Comparison of ENCODE assay signal across 23 mouse cellular contexts in genomic region chr14:57395470-57395869, GRCm38 (mm10). TPM values are rescaled to one million over a fixed set of nuclear protein-coding genes. Genes with fewer than 3 reads are reported as not detected.
A peak's percentile ranks its signal among the peaks of the same experiment; 100 is the strongest.
DNase-seq lines count a peak whose midpoint lies in the region; ATAC-seq lines count a peak whose summit lies in the region.
"Had no signal": no experiment of that assay in that cellular context is flagged by ENCODE, and none has a peak within 500 bp of the region (broad histone marks: within the 10 kb centered on the region; RNA-seq: fewer than 3 reads in every experiment).

No protein-coding gene starts in this region.

- ATAC-seq in megakaryocyte progenitor cell, adult 5-6 weeks (replicated peaks; ENCODE audit: poor library complexity) = no peak
- ATAC-seq: forebrain, postnatal 0 days; hindbrain, postnatal 0 days; liver, embryonic 12.5 days; liver, postnatal 0 days; lung, postnatal 0 days had no signal

- intact Hi-C loops in heart, postnatal 10 days (cut with DNase I) = no loop called here

- DNase-seq in heart, adult 11 months = peak; percentile 8
- DNase-seq in heart, postnatal 10 days = no peak
- peak; percentile 26 for DNase-seq in ES-CJ7 (ENCODE audit: low read depth, low spot score)
- DNase-seq in kidney, adult 9 months = peak; percentile 75
- peak; percentile 65 to 85 for DNase-seq in kidney, postnatal 36 days
- no peak for DNase-seq in cerebellum, adult 9-11 months
- no peak for DNase-seq in right cerebral cortex, postnatal 36 days (ENCODE audit: low spot score in 2 of 2)
- DNase-seq: adrenal gland, postnatal 14 days; cerebellum, adult 11-12 months; cerebellum, postnatal 14 days; forebrain, postnatal 0 days; gastrocnemius, postnatal 10 days; heart, postnatal 36 days; layer of hippocampus, postnatal 36 days; left cerebral cortex, postnatal 4 days; liver, postnatal 0 days; midbrain, embryonic 14.5 days; thymus, adult 2 months; thymus, postnatal 36 days had no signal

RNA-seq across cellular contexts. Expression of gene Cryl1, which starts 2.9 kb away (rescaled TPM):
- 10 to 100 TPM in 1 of 2 experiments, 1 to 10 TPM in 1; 8.3 to 10.1 TPM for total RNA-seq in heart, postnatal 10 days (2021)
- 21.8 and 22.8 TPM in 2 replicates for total RNA-seq in megakaryocyte progenitor cell, adult 5-6 weeks (2015)
- 18.2 and 23.0 TPM in 2 replicates for total RNA-seq in megakaryocyte progenitor cell, adult 5-6 weeks (2017)

RNA-seq across cellular contexts. Expression of gene Ift88, which starts 28.4 kb away (rescaled TPM):
- total RNA-seq in heart, postnatal 10 days (2021) = 1 to 10 TPM; 4.5 to 5.1 TPM
- total RNA-seq in megakaryocyte progenitor cell, adult 5-6 weeks (2015) = 6.9 and 8.6 TPM in 2 replicates
- total RNA-seq in megakaryocyte progenitor cell, adult 5-6 weeks (2017) = 6.6 and 15.0 TPM in 2 replicates

Comparison
In these comparisons a context has a peak if more than half of its experiments do, and no peak if none do; other contexts are left out.
1. DNase-seq: peak in heart, adult 11 months (single experiment), ES-CJ7 (single experiment), kidney, adult 9 months (single experiment) and kidney, postnatal 36 days (2 of 2); none in heart, postnatal 10 days (0 of 2), cerebellum, adult 9-11 months (single experiment) and right cerebral cortex, postnatal 36 days (0 of 2).